Mouse (Mus musculus): ENCODE data around the gene Eif2b4.
"Not testable (repeated sequence)": the region's sequence is repeated elsewhere in the genome, so short reads cannot be mapped to it uniquely, and the experiment has no call there.

Eif2b4 gene

DNA sequence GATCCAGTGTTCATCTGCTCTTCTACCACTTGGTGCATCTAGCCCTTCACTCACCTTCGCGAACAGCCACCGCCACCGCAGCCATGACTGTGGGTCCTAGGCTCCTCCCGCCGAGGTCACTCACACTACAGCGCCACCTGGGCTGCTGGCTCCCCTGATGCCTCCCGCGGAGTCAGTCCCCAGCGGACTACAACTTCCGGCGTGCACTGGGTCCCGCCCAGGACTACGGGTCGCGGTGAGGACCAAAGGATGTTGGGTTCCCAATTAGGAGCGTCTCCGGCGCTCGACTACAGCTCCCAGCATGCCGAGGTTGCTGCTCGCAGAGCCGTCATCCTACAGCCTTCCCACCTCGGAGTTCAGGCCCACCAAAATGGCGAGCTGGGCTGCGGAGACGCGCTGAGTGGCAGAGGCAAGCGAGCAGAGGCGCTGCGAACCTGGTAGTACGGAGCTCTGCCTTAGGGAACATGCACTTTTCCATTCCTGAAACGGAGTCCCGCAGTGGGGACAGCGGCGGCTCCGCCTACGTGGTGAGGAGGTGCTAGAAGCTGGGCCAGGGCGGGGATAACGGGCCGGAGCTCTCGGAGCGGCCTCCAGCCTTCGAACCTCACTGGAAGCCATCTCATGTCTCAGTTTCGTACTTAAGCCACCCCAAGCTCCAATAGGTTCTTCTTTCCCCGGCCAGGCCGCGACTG is at the start of gene Eif2b4, which contains the start of gene Snx17:
Eif2b4 (minus strand) TSS at position 492 of the 692 bp plus-strand sequence.
Snx17 (plus strand) TSS at position 289 of the 692 bp plus-strand sequence.
- peak; percentile 99 for DNase-seq

DNA sequence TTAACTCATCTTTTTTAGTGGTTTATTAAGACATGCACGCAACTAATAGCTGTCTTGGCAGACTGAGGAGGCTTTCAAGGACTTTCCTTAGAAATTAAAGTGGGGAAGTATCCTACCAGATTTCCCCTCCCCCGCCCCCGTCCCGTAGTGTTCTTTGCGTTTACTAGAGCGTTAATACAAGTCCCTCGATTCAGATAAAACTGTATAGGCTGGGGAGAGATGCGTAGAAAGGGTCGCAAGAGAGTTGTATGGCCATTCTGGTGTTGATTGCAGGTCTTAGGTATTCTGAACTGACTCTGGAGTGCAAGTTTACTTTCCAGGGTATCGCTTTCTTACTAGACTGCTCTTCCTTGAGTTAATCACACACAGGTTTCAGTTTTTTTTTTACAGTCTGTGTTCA is 49.0 kb upstream of the Eif2b4 start:
- no peak for DNase-seq

DNA sequence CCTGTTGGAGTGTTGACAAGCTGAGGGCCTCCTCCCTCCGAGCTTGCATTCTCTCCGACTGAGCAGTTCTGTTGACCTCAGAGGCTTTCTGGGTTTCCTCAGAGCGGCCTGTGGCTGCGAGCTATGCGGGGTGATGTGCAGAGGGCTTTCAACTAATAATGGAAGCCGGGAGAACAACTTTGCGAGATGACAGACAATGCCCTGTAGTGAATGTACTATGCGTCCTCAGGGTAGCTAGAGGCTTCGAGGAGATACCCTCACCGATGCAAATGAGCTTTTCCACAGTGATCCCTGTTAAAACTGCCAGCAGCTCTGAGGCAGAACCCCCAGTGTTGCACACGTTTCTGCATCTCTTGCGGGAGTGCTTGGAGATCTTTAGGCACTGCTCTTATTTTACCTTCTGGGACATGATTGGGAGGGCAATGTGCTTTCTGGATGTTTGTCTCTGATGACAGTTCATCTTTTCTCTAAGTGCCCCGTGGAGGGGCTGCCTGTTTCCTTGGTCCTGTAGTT is 48.3 kb upstream of the Eif2b4 start:
- DNase-seq: no peak

DNA sequence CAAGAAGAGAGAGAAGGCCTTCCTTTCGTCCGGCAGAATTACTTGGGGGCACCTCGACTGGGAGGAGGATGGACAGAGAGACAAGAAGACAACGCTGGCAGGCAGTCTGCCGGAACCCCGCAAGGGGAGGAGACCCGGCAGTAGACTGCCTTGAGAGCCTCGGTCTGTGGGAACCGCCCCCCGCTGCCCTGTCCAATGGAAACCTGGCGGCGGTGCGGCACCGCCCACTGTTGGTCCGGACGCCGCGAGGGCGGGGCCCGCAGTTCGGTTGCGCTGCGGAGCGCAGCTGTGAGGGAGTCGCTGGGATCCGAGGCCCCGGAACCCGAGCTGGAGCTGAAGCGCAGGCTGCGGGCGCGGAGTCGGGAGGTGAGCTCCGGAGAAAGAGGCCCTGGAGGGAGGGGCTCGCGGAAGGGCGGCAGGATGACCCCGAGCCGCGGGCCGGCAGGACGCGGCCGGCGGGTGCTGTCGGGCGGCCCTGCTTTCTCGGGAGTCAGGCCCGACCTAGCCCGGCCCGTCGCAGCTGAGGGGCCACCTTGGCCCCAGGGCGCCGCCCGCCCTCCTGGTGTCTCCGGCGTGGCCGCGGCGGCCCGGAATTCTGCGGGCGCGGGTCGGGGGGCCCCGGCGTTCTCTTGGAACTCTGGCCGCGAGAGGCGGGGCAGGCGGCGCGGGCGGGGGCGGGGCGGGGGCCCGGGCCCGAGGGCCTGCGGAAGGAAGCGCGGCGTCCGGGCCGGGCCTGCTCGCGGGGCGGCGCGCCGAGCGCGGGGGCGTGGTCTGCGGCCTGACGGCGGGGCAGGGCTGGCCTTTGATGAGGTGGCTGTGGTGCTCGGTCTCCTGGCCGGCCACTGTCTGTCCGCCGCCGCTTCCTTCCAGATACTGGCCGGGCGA is 47.6 kb upstream of the Eif2b4 start, which contains the start of the genes Nrbp1 and Gm9970:
Nrbp1 (plus strand) TSS at position 228 of the 885 bp plus-strand sequence.
Gm9970 (minus strand) TSS at position 596 of the 885 bp plus-strand sequence.
- DNase-seq: peak; percentile 93 to 94

DNA sequence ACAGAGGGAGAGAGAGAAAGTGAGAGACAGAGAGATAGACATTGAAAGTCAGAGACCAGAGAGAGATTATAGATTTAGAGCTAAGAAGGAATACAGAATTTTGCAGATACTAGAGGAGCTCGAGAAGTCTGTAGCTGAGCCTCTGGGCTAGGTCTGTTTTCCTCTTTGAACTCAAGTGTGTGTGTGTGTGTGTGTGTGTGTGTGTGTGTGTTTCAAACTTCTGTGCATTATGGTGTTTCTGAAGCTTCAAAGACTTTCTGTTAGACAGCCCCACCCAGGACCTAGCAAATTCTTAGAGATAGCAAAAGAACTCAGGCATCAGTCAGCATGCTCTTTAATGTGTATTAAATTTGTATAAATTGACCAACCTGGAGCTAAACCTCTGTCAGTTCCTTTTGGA is 33.4 kb upstream of the Eif2b4 start:
- DNase-seq: no peak

DNA sequence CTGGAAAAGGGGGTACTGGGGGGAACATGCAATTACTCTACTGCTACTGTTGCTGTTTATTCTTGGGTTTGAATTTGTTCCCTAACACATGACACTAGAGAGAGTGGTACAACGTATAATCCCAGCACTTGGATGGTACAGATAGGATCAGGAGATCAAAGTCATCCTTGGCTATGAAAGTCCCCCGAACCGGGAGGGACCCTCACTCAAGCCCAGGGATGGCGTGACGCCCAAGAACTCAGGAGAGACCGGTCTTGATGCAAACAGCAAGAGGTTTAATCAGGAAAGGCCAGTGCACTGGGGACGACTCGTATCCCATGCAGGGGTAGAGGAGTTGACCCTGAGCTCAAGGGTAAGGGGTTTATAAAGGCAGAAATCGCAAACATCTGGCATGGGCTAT is 29.5 kb upstream of the Eif2b4 start:
- DNase-seq: no peak

DNA sequence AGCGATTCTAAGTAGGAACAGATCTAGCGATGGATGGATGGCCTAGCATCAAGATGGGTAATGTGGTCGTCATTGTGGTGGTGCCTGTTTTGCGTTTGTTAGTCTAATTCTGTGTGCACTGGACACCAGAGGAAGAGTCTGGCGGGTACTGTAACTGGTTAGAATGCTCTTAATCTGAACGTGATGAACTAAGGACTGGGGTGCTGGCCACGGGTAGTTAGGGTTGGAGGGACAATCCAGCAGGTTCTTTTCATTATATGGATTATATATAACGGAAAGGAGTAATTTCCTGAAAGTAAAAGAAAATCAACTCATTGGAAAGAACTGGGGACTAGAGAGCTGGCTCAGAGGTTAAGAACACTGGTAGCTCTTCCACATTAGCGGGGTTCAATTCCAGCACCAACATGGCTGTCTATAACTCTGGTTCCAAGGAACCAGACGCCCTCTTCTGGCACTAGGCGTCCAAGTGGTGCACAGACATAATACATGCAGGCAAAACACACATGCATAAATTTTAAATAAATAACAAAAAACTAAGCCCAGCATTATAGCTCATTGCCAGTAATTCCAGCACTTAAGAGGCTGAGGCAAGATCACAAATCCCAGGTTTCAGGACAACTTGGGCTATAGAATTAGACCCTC is 28.2 kb upstream of the Eif2b4 start:
- DNase-seq: no peak

DNA sequence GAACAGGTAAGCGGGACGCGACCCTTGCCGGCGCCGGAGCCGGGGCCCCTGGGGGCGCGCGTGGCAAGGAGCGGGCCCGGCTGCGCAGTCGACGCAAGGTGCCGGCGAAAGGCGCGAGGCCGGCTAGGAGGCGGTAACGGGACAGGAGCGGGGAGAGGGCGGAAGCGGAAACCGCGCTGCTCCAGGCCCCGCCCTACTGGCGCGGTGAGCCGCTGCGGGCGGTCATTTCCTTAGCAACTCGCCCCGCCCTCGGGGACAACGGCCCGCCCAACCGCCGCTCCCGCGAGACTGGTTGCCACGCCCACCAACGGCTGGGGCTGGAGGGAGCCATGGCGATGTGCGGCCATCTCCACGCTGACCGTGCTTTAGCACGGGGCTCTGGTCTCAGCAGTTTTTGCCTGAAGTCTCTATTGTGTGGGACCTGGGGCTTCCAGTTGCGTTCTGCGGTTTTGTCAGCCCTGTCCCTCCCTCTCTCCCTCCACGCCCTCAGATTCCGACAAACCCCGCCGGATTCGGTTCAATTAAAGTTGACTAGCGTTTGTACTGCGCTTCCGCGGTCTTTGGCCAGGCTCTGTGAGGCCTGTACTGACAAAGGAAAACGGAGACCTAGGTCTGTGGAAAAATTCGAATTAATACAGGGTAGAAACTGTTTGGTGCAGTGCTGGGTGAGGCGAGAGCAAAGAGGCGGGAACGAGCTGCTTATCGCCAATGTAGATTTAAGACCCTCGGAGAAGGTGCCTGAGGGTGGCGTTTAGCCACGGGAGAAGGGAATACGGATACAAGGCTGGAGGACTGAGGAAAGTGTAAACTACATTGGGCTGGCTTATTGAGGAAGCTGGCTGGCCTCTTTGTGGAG is 27.4 kb upstream of the Eif2b4 start, which contains the start of gene Ppm1g:
Ppm1g (minus strand) TSS at position 240 of the 856 bp plus-strand sequence.
- peak; percentile 96 to 99 for DNase-seq

DNA sequence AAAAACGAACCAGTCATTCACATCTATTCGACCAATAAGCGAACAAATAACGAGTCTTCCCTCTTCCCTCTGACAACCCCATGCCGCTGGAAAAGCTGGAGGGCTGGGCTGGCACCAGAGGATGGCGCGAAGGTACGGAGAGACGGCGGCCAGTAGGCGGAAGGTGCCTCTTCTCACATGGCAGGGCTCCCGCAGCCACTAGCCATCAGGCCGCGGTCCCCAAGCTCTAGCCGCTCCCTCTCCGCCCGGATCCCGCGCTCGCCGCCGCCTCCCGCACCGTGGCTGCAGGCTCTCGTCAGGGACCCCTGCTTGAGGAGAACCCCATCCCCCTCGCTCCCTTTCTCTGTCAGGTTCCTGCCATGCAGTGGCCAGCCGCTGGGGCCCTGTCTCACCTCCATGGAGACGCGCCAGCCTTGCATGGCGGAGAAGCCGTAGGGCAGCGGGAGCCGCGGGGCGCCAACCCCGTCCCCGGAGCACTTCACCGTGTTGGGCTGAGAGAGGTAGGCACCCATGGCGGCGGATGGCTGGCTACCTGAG is 26.7 kb upstream of the Eif2b4 start:
- no peak for DNase-seq

DNA sequence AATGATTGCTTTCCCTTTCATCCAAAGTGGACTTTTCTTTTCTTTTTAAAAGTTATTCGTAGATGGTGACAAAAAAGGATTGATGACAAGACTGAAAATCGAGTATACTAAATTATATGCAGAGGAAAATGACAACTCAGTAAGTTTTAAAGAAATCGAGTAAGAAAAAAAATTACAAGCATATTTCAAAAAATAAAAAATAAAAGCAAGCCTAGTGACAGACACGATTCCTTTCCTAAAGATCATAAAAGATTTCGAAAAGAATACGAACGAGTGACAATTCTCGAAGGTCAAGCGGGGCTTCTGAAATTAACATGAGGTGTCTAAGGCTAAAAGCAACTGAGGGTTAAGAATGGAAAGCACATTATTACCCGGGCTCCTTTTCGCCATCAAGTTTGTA is 26.2 kb upstream of the Eif2b4 start:
- DNase-seq: no peak

DNA sequence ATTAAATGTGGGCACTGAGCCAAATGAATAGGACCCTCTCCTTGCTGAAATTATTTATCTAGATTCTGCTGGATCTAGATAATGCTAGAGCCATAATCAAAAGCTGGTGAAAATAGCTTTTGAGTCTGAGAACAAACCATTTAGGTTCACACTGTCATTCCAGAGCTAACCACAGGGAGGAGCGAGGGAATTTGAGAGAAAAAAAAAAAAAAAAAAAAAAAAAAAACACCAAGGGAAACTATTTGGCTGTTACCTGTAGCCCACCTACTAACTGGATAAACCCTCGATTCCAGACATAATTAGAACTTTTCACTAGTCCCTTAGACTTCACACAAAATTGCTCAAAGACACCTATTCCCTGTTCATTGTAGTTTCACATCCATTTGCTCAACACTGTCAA is 25.8 kb upstream of the Eif2b4 start:
- no peak for DNase-seq

DNA sequence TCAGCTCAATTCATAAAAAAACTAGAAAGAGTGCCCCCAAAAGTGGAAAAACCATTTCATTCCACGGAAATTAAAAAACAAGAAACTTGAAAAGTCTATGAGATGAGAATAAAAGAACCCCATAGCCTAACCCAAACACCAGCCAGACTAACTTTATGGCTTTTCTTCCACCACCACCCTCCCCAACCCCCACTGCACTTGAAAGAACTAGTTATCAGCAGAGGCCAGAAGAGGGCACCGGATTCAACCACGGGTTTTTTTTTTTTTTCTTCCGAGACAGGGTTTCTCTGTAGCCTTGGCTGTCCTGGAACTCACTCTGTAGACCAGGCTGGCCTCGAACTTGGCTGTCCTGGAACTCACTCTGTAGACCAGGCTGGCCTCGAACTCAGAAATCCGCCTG is 25.1 kb upstream of the Eif2b4 start:
- peak in 1 of 2 experiments; percentile 19 for DNase-seq

DNA sequence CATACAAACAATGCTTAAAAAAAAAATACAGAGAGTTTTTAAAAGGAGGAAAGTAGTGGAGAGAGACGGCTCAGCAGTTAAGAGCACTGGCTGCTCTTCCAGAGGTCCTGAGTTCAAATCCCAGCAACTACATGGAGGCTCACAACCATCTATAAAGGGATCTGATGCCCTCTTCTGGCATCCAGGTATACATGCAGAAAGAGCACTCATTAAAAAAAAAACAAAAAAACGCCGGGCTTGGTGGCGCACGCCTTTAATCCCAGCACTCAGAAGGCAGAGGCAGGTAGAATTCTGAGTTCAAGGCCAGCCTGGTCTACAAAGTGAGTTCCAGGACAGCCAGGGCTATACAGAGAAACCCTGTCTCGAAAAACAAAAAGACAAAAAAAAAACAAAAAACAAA is 23.3 kb upstream of the Eif2b4 start:
- not testable (repeated sequence) for DNase-seq

DNA sequence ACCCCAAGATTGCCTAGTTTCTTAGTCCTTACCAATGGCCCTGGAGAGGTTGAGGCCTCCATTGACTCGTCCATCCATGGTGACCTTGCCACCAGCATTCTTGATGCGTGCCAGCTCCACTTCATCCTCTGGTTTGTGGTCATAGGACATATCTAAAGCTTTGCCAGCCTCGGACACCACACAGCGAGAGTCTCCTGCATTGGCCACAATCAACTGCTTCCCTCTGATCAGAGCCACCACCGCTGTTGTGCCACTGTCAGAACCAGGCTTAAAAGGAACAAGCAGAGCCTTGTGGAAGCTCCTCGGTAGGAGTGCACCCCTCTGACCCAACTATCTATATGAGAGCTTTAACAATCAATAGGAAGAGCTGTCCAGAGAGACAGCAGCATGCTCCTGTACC is 11.2 kb upstream of the Eif2b4 start:
- DNase-seq: no peak

DNA sequence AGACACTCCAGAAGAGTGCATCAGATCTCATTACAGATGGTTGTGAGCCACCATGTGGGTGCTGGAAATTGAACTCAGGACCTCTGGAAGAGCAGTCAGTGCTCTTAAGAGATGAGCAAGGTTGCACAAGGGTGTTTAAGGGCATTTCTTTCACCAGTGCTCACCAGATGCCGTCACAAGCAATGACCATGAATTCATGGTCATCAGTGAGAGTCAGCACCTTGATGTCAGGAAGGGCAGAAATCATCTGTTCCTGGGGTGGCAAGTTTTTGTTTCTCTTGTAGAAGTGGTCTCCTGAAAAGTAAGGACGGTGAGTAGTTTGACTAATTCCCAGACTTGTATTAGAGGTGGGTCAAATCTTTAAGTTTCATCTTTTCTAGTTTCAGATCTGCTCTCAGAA is 10.6 kb upstream of the Eif2b4 start:
- no peak for DNase-seq

DNA sequence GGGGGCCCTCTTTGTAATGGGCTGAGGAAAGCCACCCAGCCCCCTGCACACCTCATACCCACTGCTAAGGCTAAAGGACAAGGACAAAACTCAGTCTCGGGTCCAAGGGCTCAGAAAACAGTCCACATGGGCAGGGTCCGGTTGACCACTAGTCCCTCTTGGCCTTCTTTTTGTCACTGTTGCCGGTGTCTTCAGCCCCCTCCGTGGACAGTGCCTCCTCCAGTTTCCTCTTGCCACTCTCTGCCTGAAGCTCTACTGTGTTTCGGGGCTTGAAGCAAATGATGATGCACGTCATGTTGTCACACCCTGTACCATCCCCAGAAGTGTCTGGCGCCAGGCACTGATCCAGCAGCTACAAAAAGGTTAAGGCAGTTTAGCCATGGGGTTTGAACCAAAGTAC is 9.7 kb upstream of the Eif2b4 start:
- peak in 1 of 2 experiments; percentile 5 for DNase-seq

DNA sequence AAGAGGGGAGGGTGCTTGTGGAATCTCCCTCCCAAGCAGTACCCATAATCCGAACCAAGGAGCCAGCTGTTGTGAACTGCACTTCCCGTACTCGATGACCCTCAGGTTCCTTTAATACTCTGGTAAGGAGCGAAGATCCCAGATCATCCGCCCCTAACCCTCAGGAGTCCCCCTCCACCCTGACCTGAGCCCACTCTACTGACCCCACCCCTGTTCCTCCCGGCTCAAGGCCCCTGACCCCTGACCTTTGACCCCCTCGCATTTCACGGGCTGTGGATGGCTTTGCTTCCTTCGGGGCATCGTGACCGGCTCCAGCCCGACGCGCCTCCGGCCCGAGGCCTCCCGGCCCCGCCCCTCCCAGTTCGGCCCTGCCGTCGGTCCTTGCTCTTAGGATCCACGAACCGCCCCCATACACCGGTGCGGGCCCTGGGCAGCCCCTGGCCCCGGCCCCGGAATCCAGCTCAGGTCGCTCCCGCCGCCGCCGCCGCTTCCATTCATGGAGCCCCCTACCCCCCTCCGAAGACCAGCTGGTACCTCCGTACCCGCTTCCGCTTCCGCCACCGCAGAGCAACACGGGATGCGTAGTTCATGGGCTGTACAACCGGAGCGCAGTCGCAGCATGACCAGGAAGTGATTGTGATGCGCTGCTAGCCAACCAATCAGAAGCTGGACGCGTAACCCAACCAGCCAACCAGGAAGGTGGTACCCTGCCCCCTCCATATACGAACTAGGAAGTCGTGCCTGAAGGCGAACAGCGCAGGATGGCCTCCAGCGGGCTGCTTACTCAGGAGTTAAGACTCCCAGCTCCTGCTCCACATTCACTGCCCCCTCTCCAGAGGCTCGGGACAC is 8.7 kb upstream of the Eif2b4 start, which contains the start of gene Zfp513:
Zfp513 (minus strand) TSS at position 562 of the 849 bp plus-strand sequence.
- peak; percentile 84 to 91 for DNase-seq

DNA sequence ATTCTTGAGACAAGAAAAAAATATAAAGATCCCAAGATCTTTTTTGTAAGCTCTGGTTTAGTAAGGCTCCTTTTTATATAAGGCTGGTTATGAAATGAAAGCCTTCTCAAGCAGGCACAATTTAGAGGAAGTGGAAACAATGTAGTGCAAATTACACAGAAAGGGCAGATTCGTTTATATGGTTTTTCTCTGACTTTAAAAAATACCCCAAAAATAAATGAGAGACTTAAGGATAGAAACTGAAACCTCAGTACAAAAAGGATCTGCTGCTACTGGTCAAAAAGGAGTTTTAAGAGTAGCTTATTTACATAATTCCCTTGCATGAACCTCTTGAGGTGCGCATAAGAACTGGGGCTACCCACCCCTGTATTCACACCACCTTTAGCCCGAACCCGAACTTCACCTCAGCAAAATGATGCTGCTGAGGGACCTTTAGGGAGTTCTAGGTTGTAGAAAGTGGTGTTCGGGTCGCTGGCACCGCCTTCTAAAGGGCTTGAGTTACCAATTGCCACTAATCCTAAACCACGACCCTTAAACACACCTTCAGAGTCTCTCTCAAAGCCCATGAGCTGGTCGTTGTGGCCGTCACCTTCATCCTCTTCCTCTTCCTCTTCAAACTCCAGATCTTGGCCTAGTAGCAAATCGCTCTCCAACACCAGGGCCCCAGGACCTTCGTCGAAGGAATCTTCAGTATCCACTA is 8.0 kb upstream of the Eif2b4 start:
- DNase-seq: peak in 1 of 2 experiments; percentile 13

DNA sequence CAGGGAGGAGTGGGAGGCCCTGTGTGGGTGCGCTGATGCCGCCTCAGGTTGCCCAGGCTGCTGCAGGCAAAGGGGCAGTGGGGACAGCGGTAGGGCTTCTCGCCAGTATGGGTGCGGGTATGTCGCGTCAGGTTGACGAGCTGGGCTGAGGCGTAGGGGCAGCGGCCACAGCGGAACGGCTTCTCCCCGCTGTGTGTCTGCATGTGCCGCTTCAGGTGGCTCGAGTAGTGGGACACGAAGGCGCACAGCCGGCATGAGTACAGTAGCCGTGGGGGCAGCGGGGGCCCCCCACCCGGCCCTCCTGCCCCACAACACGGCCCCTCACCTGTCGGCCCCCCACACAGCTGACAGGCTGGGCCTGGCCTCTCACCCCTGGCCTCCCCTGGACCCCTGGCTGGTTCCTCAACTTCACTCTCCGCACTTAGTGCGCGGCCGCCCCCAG is 7.1 kb upstream of the Eif2b4 start:
- peak in 1 of 2 experiments; percentile 16 for DNase-seq

DNA sequence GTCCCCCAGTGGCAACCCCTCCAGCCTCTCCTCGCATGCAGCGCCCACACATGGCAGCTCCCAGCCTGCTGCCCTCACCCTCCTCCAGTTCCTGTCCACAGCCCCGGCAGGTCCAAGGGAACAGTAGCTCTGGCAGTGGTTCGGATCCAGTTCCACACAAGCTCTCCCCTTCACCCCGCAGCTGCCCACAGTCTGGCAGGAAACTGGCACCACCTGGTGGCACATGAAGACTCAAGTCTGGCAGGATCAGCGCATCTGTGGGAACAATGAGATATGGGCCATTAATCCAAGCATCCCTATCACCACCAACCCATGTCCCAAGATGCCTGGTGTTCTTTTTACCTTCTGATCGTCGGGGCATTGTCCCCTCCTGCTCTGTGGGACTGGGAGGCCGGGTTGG is 6.7 kb upstream of the Eif2b4 start:
- DNase-seq: peak in 1 of 2 experiments; percentile 10

All from spleen, adult 18-20 months (tissue).